Mouse (Mus musculus): ENCODE measurements around the gene Dag1. TPM values are rescaled to one million over a fixed set of nuclear protein-coding genes. Genes with fewer than 3 reads are reported as not detected.
"Not testable (repeated sequence)": the region's sequence is repeated elsewhere in the genome, so short reads cannot be mapped to it uniquely, and the experiment has no call there.

The Dag1 gene
- polyA plus RNA-seq, 1 experiment from 2014 or later = 85.9 TPM

DNA sequence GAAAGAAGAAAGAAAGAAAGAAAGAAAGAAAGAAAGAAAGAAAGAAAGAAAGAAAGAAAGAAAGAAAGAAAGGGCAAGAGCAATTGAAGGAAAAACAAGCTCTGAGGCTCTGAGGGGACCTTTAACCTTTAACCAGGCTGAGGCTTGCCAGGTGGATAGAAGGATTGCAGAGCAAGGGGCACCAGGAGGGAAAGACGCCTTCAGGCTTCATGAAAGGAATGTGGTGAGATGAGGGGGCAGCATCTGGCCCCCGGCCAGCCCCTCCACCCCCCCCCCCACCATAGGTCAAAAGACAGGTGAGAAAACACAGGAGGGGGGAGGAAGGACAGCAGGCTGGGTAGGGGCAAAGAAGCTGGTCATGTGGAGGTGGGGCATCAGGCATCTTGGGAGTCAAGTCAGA is 8.2 kb upstream of the Dag1 start:
- Histone ChIP-seq H3K9me3 (replicated peaks) (no peaks in the 10 kb centered on the region), H3K36me3 (no peaks in the 10 kb centered on the region), H3K4me2 (replicated peaks) (no peak overlapping the region), H3K9ac (no peak overlapping the region), H3K4me1 (peaks cover 14% of the 10 kb centered on the region), H3K4me3 (replicated peaks) (no peak overlapping the region), H3K27ac (replicated peaks) (no peak overlapping the region), H3K27me3 (no peaks in the 10 kb centered on the region)
- no peak for ATAC-seq (ENCODE audit: insufficient number of reproducible peaks, low FRiP score, low TSS enrichment, low read depth)
- WGBS = 9% methylated on average over 2 of the region's 2 CpGs

DNA sequence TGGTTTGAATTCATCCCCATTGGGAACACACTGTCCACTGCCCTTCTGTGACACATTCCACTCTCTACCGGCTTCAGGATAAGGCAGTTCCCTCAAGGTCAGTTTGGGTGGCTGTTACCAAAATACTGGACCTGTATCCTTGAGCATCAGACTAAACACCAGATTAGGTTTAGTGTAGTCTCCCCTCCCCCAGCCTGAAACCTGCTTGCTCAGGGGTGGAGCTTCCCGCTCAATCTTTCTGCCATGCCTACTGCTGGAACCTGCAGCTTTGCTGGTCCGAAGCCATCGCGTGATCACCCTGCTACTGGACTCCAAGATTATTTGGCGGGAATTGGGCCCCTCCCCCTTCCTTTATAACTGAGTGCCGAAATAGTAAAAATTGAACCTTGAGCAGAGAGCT is 4.9 kb upstream of the Dag1 start:
- H3K27ac ChIP-seq (replicated peaks); H3K4me2 ChIP-seq (replicated peaks); H3K4me3 ChIP-seq (replicated peaks); H3K27me3 ChIP-seq; H3K36me3 ChIP-seq; H3K9me3 ChIP-seq (replicated peaks); ATAC-seq (ENCODE audit: insufficient number of reproducible peaks, low FRiP score, low TSS enrichment, low read depth); H3K9ac ChIP-seq: not testable (repeated sequence)
- peaks cover 23% of the 10 kb centered on the region for H3K4me1 ChIP-seq
- 75% methylated on average over 6 of the region's 7 CpGs for WGBS

DNA sequence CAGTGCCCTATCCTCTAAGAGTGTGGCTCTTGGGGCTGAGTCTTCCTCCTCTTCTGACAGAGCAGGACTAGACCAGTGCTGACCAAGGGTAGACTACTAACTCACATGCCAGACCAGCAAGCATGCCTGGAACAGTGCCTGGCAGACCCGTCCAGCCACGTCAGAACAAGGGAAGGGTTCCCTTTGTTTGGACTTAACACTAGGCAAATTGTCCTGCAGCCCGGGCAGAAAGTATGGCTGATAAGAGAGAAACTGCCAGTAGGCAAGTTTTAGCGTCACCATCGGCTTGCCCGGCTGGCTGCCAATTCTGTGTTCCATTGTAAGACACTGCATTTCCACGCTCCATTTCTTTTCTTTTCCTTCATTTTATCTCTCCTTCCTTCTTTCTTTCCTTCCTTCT is 3.9 kb upstream of the Dag1 start:
- H3K27ac ChIP-seq (replicated peaks) = no peak overlapping the region
- peaks cover 19% of the 10 kb centered on the region for H3K4me1 ChIP-seq
- no peaks in the 10 kb centered on the region for H3K36me3 ChIP-seq
- 72% methylated on average over 7 of the region's 7 CpGs for WGBS
- ATAC-seq (ENCODE audit: insufficient number of reproducible peaks, low FRiP score, low TSS enrichment, low read depth) = no peak
- H3K9ac ChIP-seq = no peak overlapping the region
- no peak overlapping the region for H3K4me2 ChIP-seq (replicated peaks)
- H3K9me3 ChIP-seq (replicated peaks) = no peaks in the 10 kb centered on the region
- H3K27me3 ChIP-seq = no peaks in the 10 kb centered on the region
- H3K4me3 ChIP-seq (replicated peaks) = no peak overlapping the region

DNA sequence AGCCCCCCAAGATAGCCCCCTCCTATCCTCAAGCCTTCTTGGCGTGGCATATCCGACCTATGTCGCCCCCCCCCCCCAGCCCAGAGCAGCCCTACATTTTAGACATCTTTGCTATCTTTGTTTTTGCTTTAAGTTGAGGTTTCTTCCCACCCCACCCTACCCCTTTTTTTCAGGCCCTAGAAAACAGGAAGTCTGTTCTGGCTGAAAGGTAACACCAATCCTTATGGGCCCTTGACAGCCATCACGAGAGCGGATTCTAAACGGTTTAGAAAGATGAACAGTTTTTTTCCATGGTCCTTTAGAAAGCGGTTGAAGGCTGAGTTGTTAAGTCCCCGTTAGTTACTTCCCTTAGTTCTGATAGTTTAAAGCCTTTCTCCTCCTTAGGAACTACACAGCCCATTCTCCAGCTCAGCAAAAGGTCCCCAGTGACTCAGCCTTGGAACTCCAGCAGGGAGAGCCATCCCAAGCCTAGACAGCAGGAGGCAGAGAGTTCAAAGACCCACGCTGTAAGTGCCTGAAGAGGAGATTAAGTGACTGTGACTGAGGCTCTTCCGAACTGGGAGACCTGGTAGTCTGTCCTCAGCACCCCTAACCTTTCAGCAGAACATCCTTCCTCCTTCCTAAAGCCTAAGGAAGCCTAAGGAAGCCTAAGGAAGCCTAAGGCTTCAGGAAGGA is 2.6 kb upstream of the Dag1 start:
- 49% methylated on average over 10 of the region's 10 CpGs for WGBS
- Histone ChIP-seq H3K4me3 (replicated peaks) (no peak overlapping the region), H3K4me1 (peaks cover 24% of the 10 kb centered on the region), H3K9me3 (replicated peaks) (no peaks in the 10 kb centered on the region), H3K9ac (no peak overlapping the region), H3K36me3 (no peaks in the 10 kb centered on the region), H3K27me3 (no peaks in the 10 kb centered on the region), H3K27ac (replicated peaks) (no peak overlapping the region), H3K4me2 (replicated peaks) (no peak overlapping the region)
- no peak for ATAC-seq (ENCODE audit: insufficient number of reproducible peaks, low FRiP score, low TSS enrichment, low read depth)

DNA sequence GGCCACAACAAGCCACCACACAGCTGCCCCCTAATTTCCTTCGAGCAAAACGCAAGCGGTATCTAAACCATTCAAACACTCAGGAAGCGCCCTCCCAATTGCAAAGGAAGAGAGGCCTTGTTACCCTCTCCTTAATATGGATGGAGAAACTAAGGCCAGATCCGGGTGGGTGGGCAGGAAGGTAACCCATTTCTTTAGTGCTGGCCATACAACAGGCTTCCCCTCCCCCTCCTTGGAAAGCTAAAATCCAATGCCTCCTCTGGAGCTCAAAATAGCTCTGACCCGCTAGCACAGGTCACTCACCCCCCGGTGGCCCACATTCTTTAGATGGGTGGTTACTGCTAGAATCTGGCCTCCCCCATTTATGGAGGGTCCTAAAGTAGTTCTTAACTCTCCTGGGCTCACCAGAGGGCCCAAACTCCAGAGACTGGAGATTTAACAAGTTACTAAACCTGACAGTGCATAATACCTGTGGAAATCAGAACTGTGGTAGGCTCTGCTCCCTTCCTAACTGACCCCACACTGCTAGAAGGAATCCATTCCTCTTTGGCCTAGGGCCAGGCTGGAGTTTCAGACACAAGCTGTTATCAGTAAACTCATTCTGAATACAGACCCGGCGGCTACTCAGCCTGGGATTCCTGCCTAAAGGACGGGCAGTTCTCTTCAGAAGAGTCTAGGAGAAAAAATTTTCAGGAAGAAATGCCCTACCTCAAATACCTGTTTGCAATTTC is 598 bp upstream of the Dag1 start:
- no peak; the same call in none of the 2 replicates for ATAC-seq (ENCODE audit: insufficient number of reproducible peaks, low FRiP score, low TSS enrichment, low read depth)
- WGBS = 11% methylated on average over 10 of the region's 10 CpGs

DNA sequence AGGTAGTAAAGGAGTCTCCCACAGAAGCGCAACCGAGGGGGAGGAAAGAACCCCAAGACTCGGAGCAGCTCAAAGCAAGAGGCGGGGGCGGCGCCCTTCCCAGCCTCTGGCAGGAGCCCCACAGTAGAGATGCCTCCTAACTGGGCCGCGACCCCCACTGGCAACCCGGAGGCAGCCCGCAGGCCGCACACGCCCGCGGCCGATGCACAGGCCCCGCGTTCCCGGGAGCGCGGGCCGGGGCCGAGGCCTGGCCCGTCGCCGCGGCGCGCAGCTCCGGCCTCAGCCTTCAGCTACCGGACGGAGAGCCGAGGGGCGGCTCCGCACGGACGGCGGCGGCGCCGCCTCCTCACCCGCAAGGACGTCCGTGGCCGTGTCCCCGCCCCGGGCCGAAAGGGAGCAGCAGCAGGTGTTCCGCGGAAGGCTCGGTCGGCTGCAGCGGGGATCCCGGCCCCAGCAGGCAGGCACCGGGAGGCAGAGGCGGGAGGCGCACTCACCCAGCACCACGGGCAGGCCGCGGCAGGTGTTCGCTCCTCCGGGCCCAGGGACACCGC is 552 bp downstream of the Dag1 start:
- peak overlapping the region; percentile 87 for H3K9ac ChIP-seq
- no peaks in the 10 kb centered on the region for H3K36me3 ChIP-seq
- H3K4me2 ChIP-seq (replicated peaks) = peak overlapping the region; percentile 76
- H3K27ac ChIP-seq (replicated peaks) = peak overlapping the region; percentile 91
- peak overlapping the region; percentile 97 for H3K4me3 ChIP-seq (replicated peaks)
- H3K4me1 ChIP-seq = peaks cover 24% of the 10 kb centered on the region
- no peaks in the 10 kb centered on the region for H3K9me3 ChIP-seq (replicated peaks)
- no peaks in the 10 kb centered on the region for H3K27me3 ChIP-seq
- under 1% methylated on average over 62 of the region's 62 CpGs for WGBS
- peak; percentile 42 for ATAC-seq (ENCODE audit: insufficient number of reproducible peaks, low FRiP score, low TSS enrichment, low read depth)

More for the DNA sequence above, 598 bp upstream of the Dag1 start:
- Histone ChIP-seq H3K27me3 (no peaks in the 10 kb centered on the region), H3K36me3 (no peaks in the 10 kb centered on the region), H3K4me2 (replicated peaks) (peak overlapping the region; percentile 76), H3K27ac (replicated peaks) (peak overlapping the region; percentile 91), H3K9me3 (replicated peaks) (no peaks in the 10 kb centered on the region), H3K4me1 (peaks cover 24% of the 10 kb centered on the region), H3K9ac (peak overlapping the region; percentile 9; the same call in 1 of the 2 replicates), H3K4me3 (replicated peaks) (peak overlapping the region; percentile 97)

DNA sequence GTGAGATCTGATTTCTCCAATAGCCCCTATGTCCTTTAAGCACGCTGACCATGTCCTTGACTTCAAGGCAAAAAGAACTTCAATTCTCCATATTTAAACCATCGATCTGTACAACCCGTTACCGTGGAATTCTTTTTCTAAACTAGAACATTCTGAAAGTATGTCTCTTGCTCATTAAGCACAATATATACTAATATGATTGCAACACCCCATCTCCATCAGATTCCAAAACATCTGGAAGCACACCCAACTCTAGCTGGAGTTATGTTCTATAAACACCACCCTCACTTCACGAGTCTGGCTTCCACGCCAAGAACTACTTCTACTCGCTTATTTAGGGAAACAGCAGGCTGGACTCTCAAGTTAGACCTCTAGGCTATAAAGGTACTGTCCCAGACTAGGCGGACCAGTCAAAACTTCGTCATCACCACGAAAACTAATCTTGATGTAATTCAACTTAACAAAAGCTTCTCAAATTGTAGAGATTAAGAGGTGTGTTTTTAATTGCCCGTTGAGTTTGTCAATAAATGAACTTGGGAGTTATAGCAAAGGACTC is 1.2 kb downstream of the Dag1 start:
- Histone ChIP-seq H3K4me1 (peaks cover 24% of the 10 kb centered on the region), H3K27ac (replicated peaks) (peak overlapping the region; percentile 91; the same call in 1 of the 2 replicates), H3K4me2 (replicated peaks) (peak overlapping the region; percentile 76), H3K9me3 (replicated peaks) (no peaks in the 10 kb centered on the region), H3K36me3 (no peaks in the 10 kb centered on the region), H3K27me3 (no peaks in the 10 kb centered on the region), H3K4me3 (replicated peaks) (peak overlapping the region; percentile 97), H3K9ac (peak overlapping the region; percentile 87)
- no peak for ATAC-seq (ENCODE audit: insufficient number of reproducible peaks, low FRiP score, low TSS enrichment, low read depth)
- 28% methylated on average over 11 of the region's 11 CpGs for WGBS

DNA sequence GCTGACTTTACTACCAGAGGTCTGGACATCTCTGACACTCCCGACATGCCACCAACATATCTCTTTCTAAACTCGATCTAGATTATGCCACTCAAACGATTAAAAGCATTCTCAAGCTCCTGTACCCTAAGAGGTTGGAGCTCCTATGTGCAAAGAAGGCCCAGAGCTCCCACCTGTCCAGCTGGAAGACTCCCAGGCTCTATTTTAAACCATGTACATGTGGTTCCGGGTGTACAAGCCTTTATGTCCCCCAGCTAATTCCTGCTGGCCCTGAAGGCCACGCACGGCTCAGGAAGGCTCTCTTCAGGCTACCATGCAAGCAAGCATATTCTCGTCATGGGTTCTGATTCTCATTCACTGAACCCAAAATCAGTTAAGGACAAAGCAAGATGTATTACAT is 1.9 kb downstream of the Dag1 start:
- Histone ChIP-seq H3K27ac (replicated peaks) (no peak overlapping the region), H3K4me2 (replicated peaks) (peak overlapping the region; percentile 76), H3K36me3 (no peaks in the 10 kb centered on the region), H3K27me3 (no peaks in the 10 kb centered on the region), H3K9ac (0 out of 2 replicates have a peak overlapping the region, but pooled peaks have one; percentile 18), H3K4me3 (replicated peaks) (peak overlapping the region; percentile 97), H3K4me1 (peaks cover 24% of the 10 kb centered on the region), H3K9me3 (replicated peaks) (no peaks in the 10 kb centered on the region)
- no peak for ATAC-seq (ENCODE audit: insufficient number of reproducible peaks, low FRiP score, low TSS enrichment, low read depth)
- 64% methylated on average over 7 of the region's 7 CpGs for WGBS

DNA sequence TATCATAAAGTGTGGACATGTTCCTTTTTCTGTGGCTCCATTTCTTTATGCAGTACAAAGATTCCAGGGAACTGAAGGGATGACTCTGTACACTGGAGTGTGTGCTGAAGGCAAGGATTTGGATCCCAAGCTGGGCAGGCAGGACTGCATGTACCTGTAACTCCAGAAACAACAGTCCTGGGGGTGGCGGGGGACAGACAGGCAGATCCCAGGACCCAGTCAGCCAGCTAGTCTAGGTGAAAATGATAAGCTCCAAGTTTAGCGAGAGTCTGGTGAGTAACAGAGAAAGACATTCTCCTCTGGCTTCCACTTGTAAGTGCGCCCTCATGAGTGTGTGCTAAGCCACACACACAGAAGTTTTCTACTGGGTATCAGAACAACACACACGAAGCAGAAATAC is 3.2 kb downstream of the Dag1 start:
- peaks cover 24% of the 10 kb centered on the region for H3K4me1 ChIP-seq
- ATAC-seq (ENCODE audit: insufficient number of reproducible peaks, low FRiP score, low TSS enrichment, low read depth) = no peak
- H3K27me3 ChIP-seq = no peaks in the 10 kb centered on the region
- no peak overlapping the region for H3K4me2 ChIP-seq (replicated peaks)
- no peak overlapping the region for H3K27ac ChIP-seq (replicated peaks)
- H3K36me3 ChIP-seq = no peaks in the 10 kb centered on the region
- no peak overlapping the region for H3K4me3 ChIP-seq (replicated peaks)
- H3K9ac ChIP-seq = no peak overlapping the region
- WGBS = 72% methylated on average over 4 of the region's 4 CpGs
- no peaks in the 10 kb centered on the region for H3K9me3 ChIP-seq (replicated peaks)

DNA sequence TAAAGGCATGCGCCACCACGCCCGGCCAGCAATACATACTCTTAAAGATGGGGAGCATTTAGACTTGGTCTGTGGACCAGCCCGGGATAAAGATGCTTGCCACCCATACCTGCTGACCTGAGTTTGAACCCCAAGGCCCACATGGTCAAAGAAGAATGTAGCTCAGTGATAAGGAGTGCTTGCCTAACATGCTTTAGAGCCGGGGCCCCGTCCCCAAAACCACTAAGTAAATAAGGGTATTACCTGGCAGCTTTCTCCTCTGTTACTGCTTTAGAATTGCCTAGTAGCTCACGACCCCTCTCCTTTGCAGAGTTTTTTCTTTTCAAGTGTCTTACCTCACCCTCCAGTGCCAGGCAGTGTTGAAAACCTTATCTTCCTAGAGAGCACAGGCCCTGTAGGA is 11.0 kb downstream of the Dag1 start:
- Histone ChIP-seq H3K9ac (no peak overlapping the region), H3K4me1 (no peaks in the 10 kb centered on the region), H3K36me3 (peaks cover 24% of the 10 kb centered on the region), H3K4me3 (replicated peaks) (no peak overlapping the region), H3K27ac (replicated peaks) (no peak overlapping the region), H3K27me3 (no peaks in the 10 kb centered on the region), H3K4me2 (replicated peaks) (no peak overlapping the region), H3K9me3 (replicated peaks) (no peaks in the 10 kb centered on the region)
- no peak for ATAC-seq (ENCODE audit: insufficient number of reproducible peaks, low FRiP score, low TSS enrichment, low read depth)
- WGBS = 93% methylated on average over 7 of the region's 7 CpGs

DNA sequence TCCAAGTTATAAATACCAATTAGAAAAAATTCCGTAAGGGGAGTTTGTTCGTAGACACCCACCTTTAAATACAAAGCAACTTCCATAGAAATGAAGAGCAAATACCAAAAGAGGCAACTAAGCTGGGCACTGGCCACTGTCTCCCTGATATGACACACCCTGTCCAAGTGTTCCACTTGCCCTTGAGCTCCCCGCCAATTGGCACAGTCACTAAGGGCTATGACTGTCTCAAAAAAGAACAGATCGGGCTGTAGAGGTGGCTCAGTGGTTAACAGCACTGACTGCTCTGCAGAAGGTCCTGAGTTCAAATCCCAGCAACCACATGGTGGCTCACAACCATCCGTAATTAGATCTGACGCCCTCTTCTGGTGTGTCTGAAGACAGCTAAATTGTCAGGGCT is 11.9 kb downstream of the Dag1 start:
- Histone ChIP-seq H3K4me3 (replicated peaks) (no peak overlapping the region), H3K36me3 (peaks cover 24% of the 10 kb centered on the region), H3K9ac (no peak overlapping the region), H3K9me3 (replicated peaks) (no peaks in the 10 kb centered on the region), H3K27ac (replicated peaks) (no peak overlapping the region), H3K4me1 (no peaks in the 10 kb centered on the region), H3K4me2 (replicated peaks) (no peak overlapping the region), H3K27me3 (no peaks in the 10 kb centered on the region)
- 93% methylated on average over 6 of the region's 6 CpGs for WGBS
- no peak for ATAC-seq (ENCODE audit: insufficient number of reproducible peaks, low FRiP score, low TSS enrichment, low read depth)

Measured in embryonic facial prominence, embryonic 15.5 days (tissue).